16 mouse cellular contexts compared by ENCODE assay signal in genomic region chr9:64462870-64463269, GRCm38 (mm10).
"Had no signal": no experiment of that assay in that cellular context is flagged by ENCODE, and none has a peak within 500 bp of the region (broad histone marks: within the 10 kb centered on the region; RNA-seq: fewer than 3 reads in every experiment).

No protein-coding gene starts in this region.

- H3K27me3 ChIP-seq: midbrain, embryonic 15.5 days; neural tube, embryonic 12.5 days; neural tube, embryonic 15.5 days had no signal

- H3K4me2 ChIP-seq: liver, embryonic 13.5 days; midbrain, embryonic 12.5 days; midbrain, embryonic 15.5 days; neural tube, embryonic 12.5 days; neural tube, embryonic 15.5 days had no signal

- DNase-seq: layer of hippocampus, postnatal 36 days; liver, embryonic 13.5 days; lung, adult 2 months; lung, postnatal 14 days; lung, postnatal 4 days; right cerebral cortex, adult 18-20 months; right cerebral cortex, postnatal 14 days; right cerebral cortex, postnatal 4 days; thymus, adult 2 months; thymus, postnatal 25 days had no signal

- H3K27ac ChIP-seq: liver, embryonic 13.5 days; midbrain, embryonic 12.5 days; midbrain, embryonic 15.5 days; neural tube, embryonic 12.5 days; neural tube, embryonic 15.5 days; stomach, postnatal 0 days had no signal

- H3K9me3 ChIP-seq: liver, embryonic 13.5 days; midbrain, embryonic 12.5 days; midbrain, embryonic 15.5 days; neural tube, embryonic 12.5 days; neural tube, embryonic 15.5 days had no signal

- H3K4me1 ChIP-seq: liver, embryonic 13.5 days; midbrain, embryonic 15.5 days had no signal

- H3K36me3 ChIP-seq: liver, embryonic 13.5 days; midbrain, embryonic 12.5 days; midbrain, embryonic 15.5 days; neural tube, embryonic 12.5 days; neural tube, embryonic 15.5 days had no signal

- H3K9ac ChIP-seq: liver, embryonic 13.5 days; midbrain, embryonic 12.5 days; midbrain, embryonic 15.5 days; neural tube, embryonic 12.5 days; neural tube, embryonic 15.5 days had no signal

- ATAC-seq: intestine, postnatal 0 days; midbrain, embryonic 15.5 days had no signal

- H3K4me3 ChIP-seq: liver, embryonic 13.5 days; midbrain, embryonic 12.5 days; midbrain, embryonic 15.5 days; neural tube, embryonic 12.5 days; neural tube, embryonic 15.5 days had no signal
